Mouse (Mus musculus): Measurements from ENCODE around the gene Pde1a. TPM values are rescaled to one million over a fixed set of nuclear protein-coding genes. Genes with fewer than 3 reads are reported as not detected.
"Not testable (repeated sequence)": the region's sequence is repeated elsewhere in the genome, so short reads cannot be mapped to it uniquely, and the experiment has no call there.

The Pde1a gene
- total RNA-seq, 2 experiments from 2014 or later: 0.15 to 0.25 TPM

GRCm38 (mm10) chr2:79847396-79847795, 281.9 kb downstream of the Pde1a start:
- not testable (repeated sequence) for ATAC-seq (ENCODE audit: poor library complexity, severe bottlenecking)

- ATAC-seq (ENCODE audit: poor library complexity, severe bottlenecking): no peak
These were observed 289.7 kb downstream of the Pde1a start for GRCm38 (mm10) chr2:79839513-79839912.

DNA sequence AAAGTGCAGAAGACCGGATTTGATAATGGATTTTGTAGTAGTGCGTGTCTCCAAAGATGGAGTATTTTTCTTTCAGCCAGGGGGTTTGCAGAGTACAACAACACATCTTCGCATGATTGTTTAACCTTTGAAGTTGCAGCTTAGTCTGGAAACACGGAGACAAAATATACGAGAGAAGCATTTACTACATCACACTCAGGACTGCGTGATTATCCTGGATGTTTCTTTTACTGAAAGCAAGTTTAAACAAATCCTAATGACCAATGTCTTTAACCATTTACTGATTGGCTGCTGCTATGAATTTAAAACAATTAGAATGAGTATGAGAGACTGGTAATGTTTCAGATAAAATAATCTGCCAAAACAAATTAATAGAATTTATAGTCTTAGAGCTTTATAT, 290.2 kb downstream of the Pde1a start:
- ATAC-seq (ENCODE audit: poor library complexity, severe bottlenecking): no peak

GRCm38 (mm10) chr2:79825853-79826252, 303.4 kb downstream of the Pde1a start:
- ATAC-seq (ENCODE audit: poor library complexity, severe bottlenecking): no peak; the same call in 1 of the 2 replicates

DNA sequence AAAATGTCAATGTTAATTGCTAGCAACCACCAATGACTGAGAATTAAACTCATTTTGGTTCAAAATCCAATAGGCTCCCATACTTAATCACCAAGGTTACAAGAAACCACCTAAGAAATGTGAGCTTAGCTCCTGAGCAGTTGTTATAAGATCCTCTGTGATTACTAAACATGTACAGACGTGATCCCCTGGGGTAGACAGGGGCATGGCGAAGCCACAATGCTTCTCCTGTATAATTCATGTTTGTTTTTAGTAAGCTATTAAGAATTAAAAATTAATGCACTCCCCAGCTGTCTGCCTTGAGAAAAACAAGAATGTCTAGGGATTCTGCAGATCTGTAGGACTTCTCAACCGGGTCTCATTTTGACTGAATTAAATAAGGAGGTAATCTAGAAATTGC, 309.7 kb downstream of the Pde1a start:
- ATAC-seq (ENCODE audit: poor library complexity, severe bottlenecking): no peak

- no peak for ATAC-seq (ENCODE audit: poor library complexity, severe bottlenecking)
These were observed 313.4 kb downstream of the Pde1a start for GRCm38 (mm10) chr2:79815708-79816484.

- ATAC-seq (ENCODE audit: poor library complexity, severe bottlenecking): no peak
These were observed 330.6 kb downstream of the Pde1a start for GRCm38 (mm10) chr2:79798627-79799026.

GRCm38 (mm10) chr2:79797444-79797843, 331.8 kb downstream of the Pde1a start:
- no peak for ATAC-seq (ENCODE audit: poor library complexity, severe bottlenecking)

DNA sequence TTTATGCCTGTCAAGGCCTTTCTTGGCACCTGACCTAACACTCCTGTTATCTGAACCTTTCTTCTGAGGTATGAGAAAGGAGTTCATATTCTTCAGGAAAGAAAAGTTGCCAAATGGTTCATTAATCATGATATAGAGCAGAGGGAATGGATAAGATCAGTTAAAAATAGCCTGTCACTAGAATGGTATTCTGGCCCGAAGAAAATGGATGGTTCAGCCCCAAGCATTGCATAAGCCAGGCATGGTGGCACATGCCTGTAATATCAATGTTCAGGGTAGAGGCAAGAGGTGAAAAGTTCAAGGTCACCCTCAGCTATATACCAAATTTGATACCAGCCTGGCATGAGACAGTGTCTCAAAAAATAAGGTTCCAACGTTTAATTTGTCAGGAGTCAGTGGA, 336.1 kb downstream of the Pde1a start:
- no peak for ATAC-seq (ENCODE audit: poor library complexity, severe bottlenecking)

DNA sequence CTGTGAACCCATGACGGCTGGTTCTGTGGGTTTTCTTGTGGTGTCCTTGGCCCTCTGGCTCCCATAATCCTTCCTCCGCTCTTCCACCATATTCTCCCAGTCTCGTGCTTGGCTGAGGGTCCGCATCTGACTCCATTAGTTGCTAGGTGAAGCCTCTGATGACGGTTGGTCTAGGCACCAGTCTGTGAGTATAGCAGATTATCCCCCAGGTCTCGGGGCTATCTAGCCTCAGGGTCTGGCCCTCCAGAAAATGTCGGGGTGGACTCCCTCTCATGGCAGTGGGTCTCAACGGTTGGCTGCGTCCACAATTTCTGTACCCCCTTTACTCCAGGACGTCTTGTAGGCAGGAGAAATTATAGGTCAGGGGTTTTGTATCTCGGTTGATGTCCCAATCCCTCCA, 342.8 kb downstream of the Pde1a start:
- ATAC-seq (ENCODE audit: poor library complexity, severe bottlenecking): no peak

GRCm38 (mm10) chr2:79785541-79786134, 343.6 kb downstream of the Pde1a start:
- ATAC-seq (ENCODE audit: poor library complexity, severe bottlenecking): no peak

Other genes with a start within 250 kb of the Pde1a start
- not detected in 2 replicates for gene Prdx6b, start 163.0 kb upstream of the Pde1a start, total RNA-seq (2015)
- gene Prdx6b, start 163.0 kb upstream of the Pde1a start, total RNA-seq (2017): not detected in 2 replicates
- gene Dnajc10, start 186.0 kb upstream of the Pde1a start, total RNA-seq (2015): 93.4 and 97.0 TPM in 2 replicates
- 115 and 117 TPM in 2 replicates for gene Dnajc10, start 186.0 kb upstream of the Pde1a start, total RNA-seq (2017)

Data from megakaryocyte, adult 5-6 weeks (primary cell).